Mouse (Mus musculus): ENCODE measurements at regions not wholly inside any gene's neighbourhood (a gene's known extent, or its start where the extent isn't known, plus 50 kb on each side); places are given as distances from the start of the nearest gene placed in this dataset.
"Not testable (repeated sequence)": the region's sequence is repeated elsewhere in the genome, so short reads cannot be mapped to it uniquely, and the experiment has no call there.

DNA sequence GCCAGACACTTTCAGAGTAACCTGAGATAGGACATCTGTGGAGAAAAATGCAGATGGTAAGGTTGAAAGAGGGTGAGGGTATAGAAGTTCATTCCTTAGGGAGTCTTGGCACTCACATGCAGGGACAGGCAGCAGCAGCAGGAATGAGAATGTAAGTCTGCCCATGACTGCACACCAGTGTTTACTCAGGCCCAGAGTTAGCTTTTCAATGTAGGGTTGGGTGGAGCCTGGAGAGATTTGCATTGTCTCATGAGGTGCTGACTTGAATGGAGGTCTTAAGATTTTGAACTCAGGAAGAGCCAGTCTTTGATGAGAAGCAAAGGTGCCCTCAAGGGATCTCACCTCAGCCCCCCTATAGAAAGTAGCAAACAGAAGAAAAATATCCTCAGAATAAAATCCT lies 918.9 kb downstream of the Adam6a start:
- Histone ChIP-seq H3K27me3 (ENCODE audit: control insufficient read depth, insufficient read depth, low read length) (no peaks in the 10 kb centered on the region), H3K9ac (ENCODE audit: low read depth, low read length) (no peak overlapping the region)
- TF ChIP-seq POLR2A (IDR thresholded peaks at IDR 0.05; ENCODE audit: extremely low read depth, insufficient read depth, low read length) (no peak), CTCF (IDR thresholded peaks at IDR 0.05; ENCODE audit: low read depth, low read length) (no peak)

DNA sequence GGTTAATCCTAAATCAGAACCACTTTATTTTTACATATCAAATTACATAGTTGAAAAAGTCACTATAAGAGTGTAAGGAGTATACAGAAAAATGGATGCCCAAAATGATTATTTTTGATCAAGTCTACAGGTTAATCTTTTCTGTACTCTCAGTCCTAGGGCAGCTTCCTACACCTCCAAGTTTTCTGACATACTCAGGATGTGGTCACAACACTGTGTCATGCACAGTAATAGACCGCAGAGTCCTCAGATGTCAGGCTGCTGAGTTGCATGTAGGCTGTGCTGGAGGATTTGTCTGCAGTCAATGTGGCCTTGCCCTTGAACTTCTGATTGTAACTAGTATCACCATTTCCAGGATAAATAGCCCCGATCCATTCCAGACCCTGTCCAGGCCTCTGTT lies 925.1 kb downstream of the Adam6a start:
- H3K4me3 ChIP-seq (ENCODE audit: insufficient read depth, low read depth, low read length), result no peak overlapping the region
- no peak for DNase-seq (ENCODE audit: extremely low read depth, low read depth, low spot score)
- TF ChIP-seq POLR2A (IDR thresholded peaks at IDR 0.05; ENCODE audit: extremely low read depth, insufficient read depth, low read length), result no peak
- TF ChIP-seq CTCF (IDR thresholded peaks at IDR 0.05; ENCODE audit: low read depth, low read length), result no peak
- no peak overlapping the region for H3K9ac ChIP-seq (ENCODE audit: low read depth, low read length)
- no peak overlapping the region for H3K27ac ChIP-seq (replicated peaks; ENCODE audit: insufficient read depth, low read depth, low read length)
- no peaks in the 10 kb centered on the region for H3K4me1 ChIP-seq (ENCODE audit: control insufficient read depth, insufficient read depth, low read length)
- no peaks in the 10 kb centered on the region for H3K79me2 ChIP-seq (ENCODE audit: control insufficient read depth, insufficient read depth, low read length)
- no peaks in the 10 kb centered on the region for H3K27me3 ChIP-seq (ENCODE audit: control insufficient read depth, insufficient read depth, low read length)
- WGBS, result 79% methylated on average over 2 of the region's 2 CpGs
- no peaks in the 10 kb centered on the region for H3K36me3 ChIP-seq (ENCODE audit: control insufficient read depth, insufficient read depth, low read length)

More for the DNA sequence above, 918.9 kb downstream of the Adam6a start:
- DNase-seq (ENCODE audit: extremely low read depth, low read depth, low spot score), result no peak
- Histone ChIP-seq H3K4me1 (ENCODE audit: control insufficient read depth, insufficient read depth, low read length) (no peaks in the 10 kb centered on the region), H3K79me2 (ENCODE audit: control insufficient read depth, insufficient read depth, low read length) (no peaks in the 10 kb centered on the region), H3K36me3 (ENCODE audit: control insufficient read depth, insufficient read depth, low read length) (no peaks in the 10 kb centered on the region), H3K27ac (replicated peaks; ENCODE audit: insufficient read depth, low read depth, low read length) (no peak overlapping the region), H3K4me3 (ENCODE audit: insufficient read depth, low read depth, low read length) (no peak overlapping the region)

DNA sequence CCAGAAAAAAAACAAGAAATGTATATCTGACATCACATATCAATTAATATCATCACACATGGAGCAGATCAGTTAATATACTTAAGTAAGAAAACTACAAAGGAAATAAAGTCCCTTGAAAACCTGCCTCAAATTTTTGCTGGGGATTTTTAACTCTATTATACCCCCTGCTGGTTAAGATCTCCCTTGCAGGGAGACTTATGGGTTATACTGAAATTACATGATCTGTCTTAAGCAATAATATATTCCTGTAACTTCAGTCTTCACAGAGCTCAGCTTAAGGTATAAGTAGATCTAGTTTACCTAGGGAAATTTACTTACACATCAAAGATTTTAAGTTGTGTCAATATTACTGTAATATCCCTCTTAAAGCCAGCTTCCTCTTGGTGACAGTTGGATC lies 929.0 kb downstream of the Adam6a start:
- H3K27me3 ChIP-seq (ENCODE audit: control insufficient read depth, insufficient read depth, low read length); H3K9ac ChIP-seq (ENCODE audit: low read depth, low read length); DNase-seq (ENCODE audit: extremely low read depth, low read depth, low spot score); H3K4me3 ChIP-seq (ENCODE audit: insufficient read depth, low read depth, low read length); H3K36me3 ChIP-seq (ENCODE audit: control insufficient read depth, insufficient read depth, low read length); H3K4me1 ChIP-seq (ENCODE audit: control insufficient read depth, insufficient read depth, low read length); H3K27ac ChIP-seq (replicated peaks; ENCODE audit: insufficient read depth, low read depth, low read length); H3K79me2 ChIP-seq (ENCODE audit: control insufficient read depth, insufficient read depth, low read length): not testable (repeated sequence)

DNA sequence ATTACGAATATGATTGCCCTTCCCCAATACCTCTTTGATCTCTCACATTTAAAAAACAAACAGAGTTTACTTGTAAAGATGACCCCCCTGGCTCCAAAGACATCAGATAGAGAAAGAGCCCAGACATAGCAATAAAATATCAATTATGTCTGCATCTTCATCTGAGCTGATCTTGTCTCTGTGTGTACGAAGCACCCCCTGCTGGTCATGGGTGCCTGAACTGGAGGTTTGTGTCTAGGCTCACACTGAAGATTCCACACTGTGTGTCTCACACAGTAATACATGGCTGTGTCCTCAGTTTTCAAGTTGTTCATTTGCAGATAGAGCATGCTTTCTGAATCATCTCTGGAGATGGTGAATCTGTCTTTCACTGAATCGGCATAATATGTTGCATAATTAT lies 935.0 kb downstream of the Adam6a start:
- 67% methylated on average over 3 of the region's 3 CpGs for WGBS
- H3K4me1 ChIP-seq (ENCODE audit: control insufficient read depth, insufficient read depth, low read length), result no peaks in the 10 kb centered on the region

DNA sequence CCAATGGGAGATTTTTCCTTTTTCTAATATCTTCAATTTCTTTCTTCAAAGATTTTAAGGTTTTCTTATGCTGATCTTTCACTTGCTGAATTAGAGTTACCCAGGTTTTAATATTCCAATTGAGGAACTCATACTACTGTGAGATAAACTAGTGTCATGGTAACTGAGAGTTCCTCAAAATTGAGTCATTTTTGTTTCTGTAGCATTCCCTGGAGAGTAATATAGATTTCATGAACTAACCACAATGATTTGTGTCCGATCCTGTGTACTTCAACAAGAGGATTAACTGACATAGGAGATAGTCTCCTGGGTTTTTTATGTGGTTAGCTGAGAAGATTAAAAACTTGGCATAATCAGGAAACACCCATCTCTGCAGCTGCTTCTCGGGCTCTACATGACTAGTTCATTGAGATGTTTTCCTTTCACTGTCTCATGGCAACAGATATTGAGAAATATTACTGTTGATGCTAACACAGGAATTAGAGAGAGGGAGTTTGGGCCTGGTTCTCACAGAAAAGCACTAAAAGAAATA lies 949.9 kb downstream of the Adam6a start:
- DNase-seq (ENCODE audit: extremely low read depth, low read depth, low spot score), result not testable (repeated sequence)
- 49% methylated on average over 2 of the region's 2 CpGs for WGBS

More for the DNA sequence above, 935.0 kb downstream of the Adam6a start:
- TF ChIP-seq POLR2A (IDR thresholded peaks at IDR 0.05; ENCODE audit: extremely low read depth, insufficient read depth, low read length), result no peak
- TF ChIP-seq CTCF (IDR thresholded peaks at IDR 0.05; ENCODE audit: low read depth, low read length), result no peak
- Histone ChIP-seq H3K9ac (ENCODE audit: low read depth, low read length) (no peak overlapping the region), H3K27me3 (ENCODE audit: control insufficient read depth, insufficient read depth, low read length) (no peaks in the 10 kb centered on the region), H3K36me3 (ENCODE audit: control insufficient read depth, insufficient read depth, low read length) (no peaks in the 10 kb centered on the region), H3K79me2 (ENCODE audit: control insufficient read depth, insufficient read depth, low read length) (no peaks in the 10 kb centered on the region), H3K4me3 (ENCODE audit: insufficient read depth, low read depth, low read length) (no peak overlapping the region), H3K27ac (replicated peaks; ENCODE audit: insufficient read depth, low read depth, low read length) (no peak overlapping the region)
- no peak for DNase-seq (ENCODE audit: extremely low read depth, low read depth, low spot score)

DNA sequence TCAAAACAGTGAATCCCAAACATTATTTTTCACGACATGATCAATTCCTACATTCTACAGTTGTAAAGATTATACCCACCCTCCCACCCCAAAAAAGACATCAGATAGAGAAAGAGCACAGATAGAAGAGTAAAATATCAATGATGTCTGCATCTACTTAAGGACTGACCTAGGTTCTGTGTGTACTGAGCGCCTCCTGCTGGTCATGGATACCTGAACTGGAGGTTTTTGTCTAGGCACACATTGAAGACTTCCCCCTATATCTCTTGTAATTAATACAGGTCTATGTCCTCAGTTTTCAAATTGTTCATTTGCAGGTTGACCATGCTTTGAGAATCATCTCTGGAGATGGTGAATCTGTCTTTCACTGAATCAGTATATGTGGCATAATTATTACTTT lies 952.0 kb downstream of the Adam6a start:
- no peak overlapping the region for H3K4me3 ChIP-seq (ENCODE audit: insufficient read depth, low read depth, low read length)
- no peaks in the 10 kb centered on the region for H3K27me3 ChIP-seq (ENCODE audit: control insufficient read depth, insufficient read depth, low read length)
- DNase-seq (ENCODE audit: extremely low read depth, low read depth, low spot score), result no peak
- no peak overlapping the region for H3K9ac ChIP-seq (ENCODE audit: low read depth, low read length)
- H3K27ac ChIP-seq (replicated peaks; ENCODE audit: insufficient read depth, low read depth, low read length), result no peak overlapping the region
- no peak for TF ChIP-seq POLR2A (IDR thresholded peaks at IDR 0.05; ENCODE audit: extremely low read depth, insufficient read depth, low read length)
- TF ChIP-seq CTCF (IDR thresholded peaks at IDR 0.05; ENCODE audit: low read depth, low read length), result no peak
- no peaks in the 10 kb centered on the region for H3K36me3 ChIP-seq (ENCODE audit: control insufficient read depth, insufficient read depth, low read length)
- 35% methylated on average over 2 of the region's 2 CpGs for WGBS
- no peaks in the 10 kb centered on the region for H3K4me1 ChIP-seq (ENCODE audit: control insufficient read depth, insufficient read depth, low read length)
- H3K79me2 ChIP-seq (ENCODE audit: control insufficient read depth, insufficient read depth, low read length), result no peaks in the 10 kb centered on the region

More for the DNA sequence above, 949.9 kb downstream of the Adam6a start:
- not testable (repeated sequence) for H3K4me1 ChIP-seq (ENCODE audit: control insufficient read depth, insufficient read depth, low read length); H3K4me3 ChIP-seq (ENCODE audit: insufficient read depth, low read depth, low read length); H3K79me2 ChIP-seq (ENCODE audit: control insufficient read depth, insufficient read depth, low read length); H3K27me3 ChIP-seq (ENCODE audit: control insufficient read depth, insufficient read depth, low read length); H3K27ac ChIP-seq (replicated peaks; ENCODE audit: insufficient read depth, low read depth, low read length); H3K36me3 ChIP-seq (ENCODE audit: control insufficient read depth, insufficient read depth, low read length); H3K9ac ChIP-seq (ENCODE audit: low read depth, low read length)
